Mouse (Mus musculus): ENCODE results near the gene Nkx1-2.

GRCm38 (mm10) chr7:132556575-132556974 lies 42.9 kb downstream of the Nkx1-2 start:
- no peak for TF ChIP-seq CTCF (conservative IDR thresholded peaks at IDR 0.05; ENCODE audit: low read length)
- TF ChIP-seq NANOG (IDR thresholded peaks at IDR 0.05; ENCODE audit: borderline replicate concordance, low read length), result no peak
